Mouse (Mus musculus) cerebellum, postnatal 25 days (tissue): ENCODE results near the gene Nfat5.
A peak's percentile ranks its signal among the peaks of the same experiment; 100 is the strongest.

Experiments used
- DNase-seq, 2 experiments: peaks; one replicate each; pipeline ENCODE4 v3.0.0; 2021; ENCODE audit warnings: mixed read lengths in 2 of 2

The Nfat5 gene

DNA sequence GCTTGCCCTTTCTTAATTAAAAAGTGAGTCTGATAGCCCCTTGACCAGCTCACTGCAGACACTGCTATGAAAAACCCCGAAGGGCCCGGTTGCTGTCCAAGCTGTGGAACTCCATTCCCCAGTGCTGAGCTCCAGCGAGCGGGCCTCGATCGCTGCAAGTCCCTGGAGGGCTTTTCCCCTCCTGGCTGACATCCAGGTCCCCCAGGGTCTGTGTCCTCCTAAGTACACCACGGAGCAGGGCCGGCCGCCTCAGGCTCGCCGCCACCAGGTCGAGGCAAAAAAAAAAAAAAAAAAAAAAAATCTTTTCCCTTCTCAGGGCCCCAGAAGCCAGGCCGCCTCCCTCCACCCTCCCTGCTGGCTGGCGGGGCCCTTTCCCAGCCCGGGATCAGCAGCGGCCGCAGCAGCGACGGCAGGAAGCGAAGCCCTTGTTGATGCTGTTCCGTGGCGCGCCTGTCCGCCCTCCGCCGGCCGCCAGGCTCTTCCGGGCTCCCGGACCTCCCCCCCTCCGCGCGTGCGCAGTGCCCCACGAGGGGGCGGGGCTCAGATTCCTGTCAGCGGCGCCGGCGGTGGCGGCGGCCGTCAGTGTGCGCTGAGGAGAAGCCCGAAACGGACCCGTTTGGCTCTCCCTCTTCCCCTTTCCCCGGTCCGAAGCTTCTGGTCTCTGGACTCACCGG is at the start of gene Nfat5:
Gene Nfat5 (plus strand): TSS at position 543 of the 674 bp plus-strand sequence.
- peak; percentile 96 to 100 for DNase-seq

DNA sequence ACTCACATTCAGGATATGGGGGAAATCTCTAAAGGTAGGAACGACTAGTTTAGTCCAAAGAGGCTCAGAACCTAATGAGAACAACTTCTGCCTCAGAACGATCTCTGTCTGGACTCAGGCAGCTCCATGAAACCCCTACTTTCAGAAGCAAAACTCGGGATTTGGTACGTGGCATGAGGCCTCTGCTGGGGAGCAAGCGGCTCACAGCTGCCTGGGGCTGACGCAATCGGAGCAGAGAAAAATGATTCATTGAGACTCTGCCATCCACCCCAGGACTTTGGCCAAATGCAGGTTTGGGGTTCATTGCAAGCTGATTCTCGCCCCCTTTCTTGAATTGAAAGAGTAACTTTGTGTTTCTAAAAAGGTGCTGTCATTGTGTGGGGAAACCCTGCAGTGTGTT is 49.1 kb upstream of the Nfat5 start:
- DNase-seq: no peak

DNA sequence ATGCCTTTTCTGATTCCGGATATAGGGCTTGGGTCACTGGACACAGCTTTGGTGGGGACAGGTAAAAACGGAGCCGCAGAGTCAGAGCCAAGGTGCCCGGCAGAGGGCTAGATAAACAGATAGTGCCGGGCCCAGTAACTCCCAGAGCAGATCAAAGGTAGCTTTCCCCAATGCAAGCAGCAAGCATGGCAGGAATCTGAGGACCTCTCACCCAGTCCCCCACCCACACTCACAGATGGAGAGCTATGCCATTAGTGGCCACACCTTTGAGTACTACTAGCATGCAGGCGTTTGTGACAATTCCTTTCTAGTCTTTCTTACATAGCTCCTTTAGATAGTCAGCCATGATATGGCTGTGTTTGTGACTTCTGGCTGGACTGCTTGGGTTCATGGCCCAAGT is 44.8 kb upstream of the Nfat5 start:
- no peak for DNase-seq

DNA sequence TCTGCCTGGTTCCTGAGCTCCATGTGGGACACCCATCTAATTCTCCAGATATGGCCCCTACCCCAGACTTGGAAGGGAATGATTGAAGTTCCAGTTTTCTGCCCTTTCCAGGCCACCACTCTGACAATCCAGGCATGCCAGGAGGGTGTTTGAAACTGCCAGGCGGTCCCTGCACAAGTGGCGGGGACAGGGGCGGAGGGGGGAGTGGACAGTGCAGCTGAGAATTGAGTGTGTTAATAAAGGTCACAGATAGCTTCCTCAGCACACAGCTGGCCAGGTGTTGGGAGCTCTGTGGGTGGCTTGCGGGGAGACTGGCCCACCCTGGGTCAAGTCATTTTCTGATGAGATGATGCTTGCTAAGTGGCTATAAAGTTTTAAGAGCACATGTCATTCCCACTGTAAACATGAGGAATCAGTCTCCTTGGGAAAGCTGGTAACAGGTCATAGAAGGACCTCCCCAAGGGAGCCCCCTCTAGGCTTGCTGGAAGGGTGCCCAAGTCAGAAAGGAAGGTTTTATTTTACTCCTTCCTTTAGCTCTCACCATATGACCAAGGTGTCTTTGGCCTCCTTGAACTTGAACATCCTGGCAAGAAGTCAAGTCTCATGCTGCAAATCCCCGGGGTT is 41.7 kb upstream of the Nfat5 start:
- no peak for DNase-seq

DNA sequence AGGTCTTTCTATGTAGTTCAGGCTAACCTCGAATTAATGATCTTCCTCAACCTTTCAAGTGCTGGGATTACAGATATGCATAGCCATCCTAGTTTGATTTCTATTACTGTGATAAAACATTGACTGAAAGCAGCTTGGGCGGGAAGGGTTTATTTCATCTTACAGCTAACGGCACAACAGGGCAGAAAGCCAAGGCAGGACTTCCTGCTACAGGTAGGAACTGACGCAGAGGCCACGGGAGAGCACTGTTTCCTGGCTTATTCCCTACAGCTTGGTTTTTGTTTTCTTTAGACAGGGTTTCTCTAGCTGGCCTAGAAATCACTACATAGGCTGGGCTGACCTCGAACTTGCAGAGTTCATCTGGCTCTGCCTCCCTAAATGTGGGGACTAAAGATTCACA is 40.1 kb upstream of the Nfat5 start:
- no peak for DNase-seq

DNA sequence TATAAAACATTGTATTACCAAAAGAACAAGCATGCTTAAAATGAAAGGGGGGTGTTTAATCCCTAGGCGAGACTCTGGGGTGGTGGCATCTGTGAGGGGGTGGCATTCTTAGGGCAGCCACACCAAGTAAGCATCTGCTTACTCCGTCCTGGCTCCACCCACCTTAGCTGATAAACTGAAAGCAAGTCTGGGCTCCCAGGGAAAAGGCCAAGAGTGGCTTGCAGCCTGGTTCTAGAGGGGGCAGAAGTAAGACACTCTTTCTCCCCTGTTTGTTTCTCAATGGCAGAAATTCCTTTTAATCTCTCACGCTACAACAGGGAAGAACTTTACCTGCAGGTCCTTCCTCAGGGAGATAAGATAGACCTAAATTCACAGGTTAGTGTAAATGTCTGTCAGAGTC is 38.9 kb upstream of the Nfat5 start:
- no peak for DNase-seq

DNA sequence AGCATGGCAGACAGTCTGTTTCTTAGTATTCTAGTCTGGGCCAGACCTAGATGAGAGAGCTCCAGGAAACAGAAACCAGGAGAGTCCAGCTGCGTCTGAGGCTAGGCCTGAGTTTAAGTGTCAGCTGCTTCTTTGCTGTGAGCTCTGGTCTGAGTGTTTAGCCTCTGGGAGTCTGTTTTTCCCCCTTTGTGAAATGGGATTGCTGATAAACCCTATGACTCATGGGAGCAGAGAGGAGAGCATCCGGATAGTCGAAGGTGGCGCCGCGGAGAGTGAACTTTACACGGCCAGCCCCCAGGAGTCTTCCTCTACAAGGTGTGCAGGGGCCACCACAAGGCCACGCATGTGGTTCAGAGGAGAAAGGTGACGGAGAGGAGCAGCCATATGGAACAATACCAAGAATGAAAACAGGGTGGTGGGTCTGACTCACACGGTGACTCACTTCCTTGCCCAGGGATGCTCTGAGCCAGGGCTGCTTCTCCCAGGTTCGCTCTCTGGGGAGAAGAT is 38.3 kb upstream of the Nfat5 start:
- no peak for DNase-seq

DNA sequence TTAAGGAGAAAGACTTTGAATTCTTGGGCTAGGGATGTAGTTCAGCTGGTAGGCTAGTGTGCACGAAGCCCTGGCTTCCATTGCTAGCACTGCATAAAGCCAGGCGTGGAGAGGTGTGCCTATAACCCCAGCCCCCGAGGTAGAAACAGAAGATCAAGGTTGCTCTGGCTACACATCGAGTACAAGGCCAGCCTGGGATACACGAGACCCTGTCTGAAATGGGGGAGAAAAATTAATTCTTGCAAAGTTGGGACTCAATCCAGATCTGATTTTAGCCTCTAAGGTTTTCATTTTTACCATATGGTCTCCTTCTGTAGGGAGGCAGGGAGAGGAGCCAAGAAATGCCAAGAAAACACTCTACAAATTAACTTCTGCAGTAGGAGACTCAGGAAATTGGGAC is 36.0 kb upstream of the Nfat5 start:
- no peak for DNase-seq

DNA sequence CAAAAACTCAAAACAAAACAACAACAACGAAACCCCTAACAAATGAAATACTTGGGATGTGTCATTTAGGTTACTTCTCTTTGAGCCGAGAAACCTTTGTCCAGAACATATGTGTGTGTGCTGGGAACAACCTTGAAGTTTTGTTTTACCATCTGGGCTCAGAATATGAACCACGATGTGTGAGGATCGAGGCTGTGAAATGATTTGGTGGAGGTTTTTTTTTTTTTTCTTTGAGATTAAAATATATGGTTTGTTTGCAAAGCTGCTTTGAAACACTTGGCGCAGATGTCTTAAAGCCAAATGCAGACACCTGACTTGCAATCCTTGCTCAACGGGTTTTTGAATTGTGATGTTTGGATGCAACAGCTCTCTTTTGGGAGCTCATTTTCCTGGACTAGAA is 33.1 kb upstream of the Nfat5 start:
- no peak for DNase-seq

DNA sequence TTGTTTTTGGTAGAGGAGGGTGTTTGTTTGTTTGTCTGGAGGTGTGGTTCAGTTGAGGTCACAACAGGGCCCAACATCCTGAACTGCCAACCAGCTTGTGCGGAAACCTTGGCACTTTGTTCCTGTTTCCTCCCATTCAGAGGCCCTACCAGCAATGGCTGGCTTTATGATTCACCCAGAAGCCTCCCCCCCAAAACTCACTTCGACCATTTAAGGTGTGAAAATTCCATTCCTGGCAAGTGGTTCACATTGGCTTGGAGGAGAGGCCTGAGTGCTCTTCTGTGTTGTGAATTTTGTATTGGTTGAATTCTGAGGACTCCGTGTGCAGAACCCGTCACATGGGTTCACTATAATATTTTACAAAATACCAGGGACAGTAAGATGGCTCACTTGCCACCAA is 32.1 kb upstream of the Nfat5 start:
- no peak for DNase-seq

DNA sequence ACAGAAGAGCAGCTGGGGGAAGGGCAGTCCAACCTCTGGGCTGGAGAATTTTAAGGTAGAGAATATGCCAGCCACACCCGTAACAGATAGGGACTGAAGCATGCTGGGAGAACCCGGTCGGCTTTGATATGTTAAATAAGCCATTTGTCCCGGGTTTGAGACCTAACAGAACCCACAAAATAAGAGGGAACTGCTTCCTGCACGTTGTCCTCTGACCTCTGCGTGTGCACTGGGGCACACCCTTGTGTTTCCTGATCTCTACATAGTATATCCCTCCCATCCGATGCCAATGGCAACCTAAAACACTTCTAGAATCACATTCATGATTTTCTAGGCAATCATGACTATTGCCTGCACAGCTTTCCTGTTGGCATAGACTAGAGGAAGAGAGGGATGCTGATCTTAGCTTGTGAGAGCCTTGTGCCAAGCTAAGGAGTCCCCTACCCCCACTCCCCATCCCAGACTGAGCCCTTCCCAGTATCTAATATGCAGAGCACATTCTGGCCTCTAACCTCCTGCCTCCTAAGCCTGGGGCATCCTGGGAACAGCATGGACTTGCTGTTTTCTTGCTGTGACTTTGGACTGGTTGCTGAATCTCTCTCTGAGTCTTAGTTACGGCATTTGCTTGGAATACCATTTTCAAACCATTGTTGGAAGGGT is 31.1 kb upstream of the Nfat5 start:
- DNase-seq: no peak

DNA sequence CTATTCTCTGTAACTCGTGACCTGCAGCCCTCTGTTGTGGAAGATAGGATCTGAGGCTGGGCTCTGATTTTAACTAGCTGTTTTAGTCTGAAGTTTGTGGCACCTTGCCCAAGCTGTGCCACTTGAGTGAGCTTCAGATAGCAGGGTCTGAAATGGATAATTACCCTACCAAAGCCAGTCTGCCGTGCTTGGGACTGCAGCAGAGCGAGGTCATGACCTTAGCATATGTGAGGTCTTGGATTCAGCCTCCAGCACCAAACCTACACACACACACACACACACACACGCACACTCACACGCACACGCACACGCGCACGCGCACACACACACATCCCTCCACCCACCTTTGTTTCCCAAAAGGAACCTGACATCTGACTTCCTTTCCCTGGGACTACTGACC is 27.5 kb upstream of the Nfat5 start:
- DNase-seq: peak in 1 of 2 experiments; percentile 12

DNA sequence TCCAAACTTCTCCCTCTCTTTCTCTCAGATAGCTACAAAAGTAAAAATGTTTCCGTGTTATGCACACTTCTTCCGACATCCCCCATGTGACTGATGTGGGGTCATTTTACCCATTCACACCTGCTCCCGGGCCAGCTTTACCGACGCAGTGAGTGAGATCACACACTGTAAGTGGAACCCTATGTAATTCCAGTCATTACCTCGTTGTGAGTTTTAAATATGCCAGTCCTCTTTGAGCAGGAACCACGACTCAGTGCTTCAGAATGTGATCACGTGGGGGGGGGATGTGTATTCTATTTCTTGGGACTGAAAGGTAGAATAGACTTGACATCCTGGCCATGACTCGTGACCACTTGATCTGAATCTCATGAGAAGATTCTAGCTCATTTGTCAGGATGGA is 24.8 kb upstream of the Nfat5 start:
- no peak for DNase-seq

DNA sequence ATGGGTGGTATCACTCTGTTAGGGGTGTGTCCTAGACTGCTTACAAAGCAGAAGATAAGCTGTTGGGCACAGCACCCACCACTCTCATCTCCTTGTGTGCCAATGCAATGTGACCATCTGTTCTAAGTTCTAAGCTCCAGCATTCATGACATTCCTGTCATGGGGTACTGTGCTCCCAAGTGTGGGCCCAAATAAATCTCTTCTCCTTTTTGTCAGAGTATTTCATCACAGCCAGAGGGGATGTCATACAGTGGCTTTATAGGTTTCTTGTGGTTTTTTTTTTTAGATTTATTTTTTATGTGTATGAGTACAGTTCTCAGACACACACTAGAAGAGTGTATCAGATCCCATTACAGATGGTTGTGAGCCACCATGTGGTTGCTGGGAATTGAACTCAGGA is 24.1 kb upstream of the Nfat5 start:
- no peak for DNase-seq

DNA sequence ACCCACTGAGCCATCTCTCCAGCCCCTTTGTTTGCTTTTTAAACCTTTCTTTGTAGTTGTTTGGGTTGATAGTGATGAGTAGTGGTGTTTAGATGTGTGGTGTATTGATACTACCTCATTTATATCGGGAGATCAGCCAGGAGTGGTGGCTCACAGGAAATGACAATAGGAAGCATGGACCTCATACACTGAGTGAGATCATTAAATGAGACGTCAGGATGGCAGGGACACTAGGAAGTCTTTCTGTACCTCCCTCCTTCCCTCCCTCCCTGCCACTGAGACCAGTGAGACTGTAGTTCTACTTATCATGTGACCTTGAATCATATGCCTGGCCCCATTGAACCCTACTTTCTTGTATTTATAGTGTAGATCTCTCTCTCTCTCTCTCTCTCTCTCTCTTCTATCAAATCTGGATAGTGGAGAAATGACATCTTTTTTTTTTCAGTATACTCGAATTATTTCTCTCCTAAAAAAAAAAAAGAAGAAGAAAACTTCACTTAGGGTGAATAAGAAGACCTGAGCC is 23.6 kb upstream of the Nfat5 start:
- DNase-seq: no peak

DNA sequence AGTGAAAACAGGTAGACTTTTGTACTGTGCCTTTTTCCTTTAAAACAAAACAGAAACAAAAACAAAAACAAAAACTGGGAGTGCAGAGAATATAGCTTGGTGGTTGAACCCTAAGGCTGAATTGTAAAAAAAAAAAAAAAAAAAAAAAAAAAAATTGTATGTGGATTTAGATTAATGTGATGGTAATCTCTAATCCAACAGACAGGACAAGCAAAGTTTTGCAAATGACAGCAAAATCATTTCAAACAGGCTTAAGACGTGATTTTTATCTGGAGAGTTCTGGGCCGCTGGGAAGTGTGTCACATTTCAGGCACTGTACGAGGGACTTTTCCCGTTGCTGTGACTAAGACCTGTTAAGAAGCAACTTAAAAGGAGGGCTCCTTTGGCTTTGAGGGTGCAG is 23.0 kb upstream of the Nfat5 start:
- DNase-seq: no peak

DNA sequence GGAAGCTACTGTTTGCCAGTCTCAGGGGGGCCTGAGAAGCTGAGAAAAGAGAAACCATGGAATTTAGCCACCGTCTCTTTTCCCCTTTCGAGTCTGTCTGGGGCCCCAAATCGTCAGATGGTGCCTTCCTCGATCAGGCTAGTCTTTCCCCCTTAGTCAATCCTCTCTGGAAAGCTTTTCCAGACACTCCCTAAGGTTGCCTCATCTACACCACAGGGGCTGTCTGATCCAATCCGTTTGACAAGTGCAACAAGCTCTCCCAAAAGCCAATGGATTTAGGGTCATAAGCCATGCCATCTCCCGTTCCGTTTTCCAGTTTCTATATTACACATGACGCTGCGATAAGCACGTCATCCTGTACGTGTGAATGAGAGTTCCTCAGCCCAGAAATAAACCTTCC is 22.5 kb upstream of the Nfat5 start:
- peak; percentile 10 to 14 for DNase-seq

DNA sequence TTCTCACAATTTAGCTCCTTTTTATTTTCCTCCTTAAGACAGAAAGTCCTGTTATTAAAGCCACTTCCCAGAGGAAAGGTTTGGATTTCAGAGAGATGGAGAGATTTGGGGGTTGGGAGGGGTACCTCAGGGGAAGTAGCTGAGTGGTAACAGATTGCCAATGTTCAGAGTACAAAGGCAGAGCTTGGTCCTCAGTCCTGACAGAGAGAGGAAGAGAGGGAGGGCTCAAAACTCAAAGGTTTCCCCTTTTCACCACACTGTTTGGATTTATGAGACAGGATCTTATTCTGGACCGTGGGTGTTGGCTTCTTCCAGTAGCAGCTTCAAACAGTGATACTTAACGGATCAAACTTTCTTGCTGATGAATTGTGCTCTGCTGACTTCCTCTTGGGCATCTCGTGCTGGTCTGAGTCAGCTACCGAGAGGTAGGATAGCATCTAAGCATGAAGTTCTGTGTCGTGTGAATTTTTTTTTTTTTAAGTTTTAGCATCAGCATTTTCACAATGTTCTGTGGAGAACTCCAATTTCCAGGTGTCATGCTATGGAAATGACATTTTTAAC is 15.9 kb upstream of the Nfat5 start:
- DNase-seq: no peak

DNA sequence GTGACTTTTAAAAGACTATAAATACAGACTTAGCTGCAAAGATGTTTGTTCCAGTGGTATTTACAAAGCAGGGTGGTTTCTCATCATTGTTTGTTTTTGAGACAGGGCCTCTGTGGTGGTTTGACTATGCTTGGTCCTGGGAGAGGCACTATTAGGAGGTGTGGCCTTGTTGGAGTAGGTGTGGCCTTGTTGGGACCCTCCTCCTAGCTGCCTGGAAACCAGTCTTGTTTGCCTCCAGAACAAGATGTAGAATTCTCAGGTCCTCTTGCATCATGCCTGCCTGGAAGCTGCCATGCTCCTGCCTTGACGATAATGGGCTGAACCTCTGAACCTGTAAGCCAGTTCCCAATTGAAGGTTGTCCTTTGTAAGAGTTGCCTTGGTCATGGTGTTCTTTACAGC is 14.7 kb upstream of the Nfat5 start:
- no peak for DNase-seq

DNA sequence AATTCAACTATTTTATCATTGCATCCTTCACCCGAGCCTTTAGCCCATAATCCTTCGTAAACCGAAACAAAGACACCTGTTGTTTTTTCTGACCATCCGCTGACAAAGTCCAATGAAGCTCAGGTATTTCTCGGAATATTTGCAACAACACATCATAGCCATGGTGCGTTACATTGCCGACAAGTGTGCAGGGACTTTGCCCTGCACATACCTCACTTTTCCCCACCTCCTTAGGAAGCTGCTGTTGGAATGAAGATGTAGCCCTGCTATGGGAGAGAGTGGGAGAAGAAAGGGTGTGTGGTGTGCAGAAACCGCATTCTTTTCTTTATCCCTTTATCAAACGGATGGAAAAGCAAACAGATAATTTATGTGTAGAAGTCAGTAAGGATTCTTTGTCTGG is 6.6 kb upstream of the Nfat5 start:
- no peak for DNase-seq

DNA sequence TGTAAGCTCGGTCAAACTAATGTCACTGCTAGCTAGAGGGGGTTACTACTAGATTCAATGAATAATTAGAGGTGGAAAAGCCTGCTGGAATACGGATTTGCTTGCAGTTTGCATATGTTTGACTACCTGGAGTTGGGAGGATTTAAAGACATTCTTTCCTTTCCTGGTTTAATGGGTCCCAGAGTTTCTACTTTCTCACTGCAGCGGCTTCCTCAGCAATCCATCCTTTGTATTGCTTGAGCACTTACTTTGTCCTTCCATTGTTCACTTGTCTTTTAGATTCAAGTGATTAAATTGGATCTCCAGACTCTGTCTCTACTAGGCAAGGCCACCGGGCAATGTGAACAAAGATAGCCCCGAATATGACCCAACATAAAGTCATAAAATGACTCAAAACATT is 5.7 kb upstream of the Nfat5 start:
- DNase-seq: no peak

DNA sequence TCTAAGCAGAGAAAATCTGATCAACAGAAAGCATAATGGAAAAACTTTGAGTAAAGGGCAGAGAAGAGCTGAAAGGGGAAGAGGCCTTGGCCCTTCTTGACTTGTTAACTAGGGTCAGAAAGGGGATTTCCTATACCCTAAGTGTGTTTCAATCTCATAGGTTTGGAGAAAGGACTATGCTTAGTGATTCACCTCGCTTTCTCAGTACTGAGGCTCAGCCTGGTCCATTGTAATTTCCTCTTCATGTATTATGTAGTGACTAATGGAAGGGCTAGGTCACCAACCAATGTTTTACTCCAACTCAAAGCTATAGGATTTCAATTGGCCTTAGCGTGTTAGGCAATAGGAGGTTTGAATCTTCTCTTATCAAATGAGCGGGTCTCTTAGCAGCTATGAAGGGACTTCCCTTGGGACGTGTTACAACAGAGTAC is 2.1 kb upstream of the Nfat5 start:
- no peak for DNase-seq

DNA sequence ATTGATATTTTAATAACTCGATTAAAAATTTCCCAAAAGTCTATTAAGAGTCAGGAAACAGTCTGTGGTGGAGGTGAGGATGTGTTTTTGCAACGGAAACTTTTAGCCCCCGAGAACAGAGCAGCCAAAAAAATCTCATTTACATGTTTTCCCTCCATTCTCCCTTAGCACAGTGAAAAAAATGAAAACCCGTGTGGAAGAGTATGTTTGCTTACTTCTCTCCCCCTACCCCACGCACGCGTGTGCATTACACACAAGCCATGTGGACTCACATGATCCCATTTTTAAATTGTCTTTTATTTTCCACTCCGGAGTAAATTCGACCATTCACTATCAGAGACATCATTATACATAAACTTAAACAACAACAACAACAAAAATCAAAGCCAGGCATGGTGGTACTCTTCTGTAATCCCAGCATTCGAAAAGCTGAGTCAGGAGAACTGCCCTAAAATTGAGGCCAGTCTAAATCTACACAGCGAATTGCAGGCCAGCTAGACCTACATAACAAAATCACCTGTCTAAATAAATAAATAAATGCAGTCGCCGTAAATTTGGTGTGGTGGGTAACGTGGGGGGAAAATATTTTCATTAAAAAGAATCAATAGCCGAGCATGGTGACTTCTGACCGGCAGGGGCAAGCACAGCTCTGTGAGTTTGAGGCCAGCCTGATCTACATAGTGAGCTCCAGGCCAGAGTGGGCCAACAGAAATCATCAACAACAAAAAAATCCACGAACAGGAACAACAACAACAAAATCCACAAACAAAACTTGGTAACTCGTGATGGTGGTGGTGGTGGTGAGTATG is 947 bp upstream of the Nfat5 start:
- no peak for DNase-seq
